Mouse (Mus musculus): Measurements from ENCODE around the gene Fcna.

DNA sequence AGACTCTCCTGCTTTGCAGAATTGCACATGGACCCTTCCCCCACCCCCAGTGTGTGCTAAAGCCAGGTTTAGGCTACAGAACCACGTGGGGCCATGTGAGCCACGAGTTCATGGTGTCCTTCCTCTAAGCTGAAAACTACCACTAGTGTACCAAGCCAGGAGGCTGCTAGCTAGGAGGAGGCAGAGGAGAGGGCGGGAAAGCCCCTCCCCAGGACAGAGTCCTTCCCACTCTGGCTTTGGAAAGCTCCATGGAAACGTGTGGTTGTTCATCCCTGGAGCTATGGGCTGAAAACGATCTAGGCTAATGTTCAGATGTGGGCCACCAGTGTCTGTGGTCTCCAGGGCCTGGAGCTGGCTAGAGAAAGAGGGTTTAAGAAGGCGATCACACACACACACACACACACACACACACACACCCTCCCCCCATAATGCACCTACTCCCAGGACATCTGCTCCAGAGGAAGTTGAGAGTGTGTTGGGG lies 47.2 kb downstream of the Fcna start:
- TF ChIP-seq CTCF (IDR thresholded peaks at IDR 0.05; ENCODE audit: control insufficient read depth, insufficient read depth, insufficient read length): no peak
- no peak for TF ChIP-seq MYOD1 (IDR thresholded peaks at IDR 0.05; ENCODE audit: control insufficient read depth, insufficient read length, low read depth)
